Mouse (Mus musculus): Measurements from ENCODE around the gene Cd3eap. TPM values are rescaled to one million over a fixed set of nuclear protein-coding genes. Genes with fewer than 3 reads are reported as not detected.

Cd3eap gene
- polyA plus RNA-seq, 1 experiment from 2014 or later: 16.6 TPM

GRCm38 (mm10) chr7:19324221-19324620, 35.1 kb downstream of the Cd3eap start:
- TF ChIP-seq CTCF (IDR thresholded peaks at IDR 0.05): no peak
- ATAC-seq: no peak
- no peak for DNase-seq (ENCODE audit: low read depth, low spot score)
- ChIA-PET POLR2A (no interaction called here), CTCF (no interaction called here)
- in situ Hi-C loops (cut with MboI; ENCODE audit: low pct_unique_long_range_greater_than_20kb): no loop called here
- H3K27me3 ChIP-seq: no peaks in the 10 kb centered on the region

GRCm38 (mm10) chr7:19322489-19322888, 36.8 kb downstream of the Cd3eap start:
- no peaks in the 10 kb centered on the region for H3K27me3 ChIP-seq
- POLR2A ChIA-PET: no interaction called here
- ATAC-seq: no peak
- no peak for TF ChIP-seq CTCF (IDR thresholded peaks at IDR 0.05)
- DNase-seq (ENCODE audit: low read depth, low spot score): no peak
- in situ Hi-C loops (cut with MboI; ENCODE audit: low pct_unique_long_range_greater_than_20kb): no loop called here
- CTCF ChIA-PET: interaction anchor here (2.5 kb wide), 1 partner anchor 20 kb away, joined by 8 read pairs; no protein-coding TSS in a partner anchor

GRCm38 (mm10) chr7:19321464-19321863, 37.8 kb downstream of the Cd3eap start:
- no peaks in the 10 kb centered on the region for H3K27me3 ChIP-seq
- DNase-seq (ENCODE audit: low read depth, low spot score) (no peak), ATAC-seq (no peak)
- POLR2A ChIA-PET: no interaction called here
- CTCF ChIA-PET: interaction anchor here (2.5 kb wide), 1 partner anchor 21 kb away, joined by 8 read pairs; no protein-coding TSS in a partner anchor
- no peak for TF ChIP-seq CTCF (IDR thresholded peaks at IDR 0.05)
- in situ Hi-C loops (cut with MboI; ENCODE audit: low pct_unique_long_range_greater_than_20kb): no loop called here

GRCm38 (mm10) chr7:19320637-19321036, 38.6 kb downstream of the Cd3eap start:
- POLR2A ChIA-PET: no interaction called here
- DNase-seq (ENCODE audit: low read depth, low spot score) (no peak), ATAC-seq (no peak)
- H3K27me3 ChIP-seq: no peaks in the 10 kb centered on the region
- CTCF ChIA-PET: no interaction called here
- in situ Hi-C loops (cut with MboI; ENCODE audit: low pct_unique_long_range_greater_than_20kb): no loop called here
- no peak for TF ChIP-seq CTCF (IDR thresholded peaks at IDR 0.05)

GRCm38 (mm10) chr7:19319906-19320305, 39.4 kb downstream of the Cd3eap start:
- POLR2A ChIA-PET: no interaction called here
- no peaks in the 10 kb centered on the region for H3K27me3 ChIP-seq
- no peak for TF ChIP-seq CTCF (IDR thresholded peaks at IDR 0.05)
- DNase-seq (ENCODE audit: low read depth, low spot score) (no peak), ATAC-seq (peak; percentile 81)
- in situ Hi-C loops (cut with MboI; ENCODE audit: low pct_unique_long_range_greater_than_20kb): no loop called here
- CTCF ChIA-PET: no interaction called here

- DNase-seq (ENCODE audit: low read depth, low spot score): no peak
- POLR2A ChIA-PET: no interaction called here
- no peak for TF ChIP-seq CTCF (IDR thresholded peaks at IDR 0.05)
- ATAC-seq: peak; percentile 10
- no peaks in the 10 kb centered on the region for H3K27me3 ChIP-seq
- in situ Hi-C loops (cut with MboI; ENCODE audit: low pct_unique_long_range_greater_than_20kb): no loop called here
- CTCF ChIA-PET: interaction anchor here (2.7 kb wide), 1 partner anchor 24 kb away, joined by 14 read pairs; the partner anchor contains the start of gene Ercc1
These were observed 39.8 kb downstream of the Cd3eap start for GRCm38 (mm10) chr7:19319458-19319857.

- ChIA-PET POLR2A (no interaction called here), CTCF (interaction anchor here (1.0 to 2.7 kb wide), 2 partner anchors 18 to 25 kb away, joined by 3 to 14 read pairs; partner anchors contain the start of gene Ercc1)
- DNase-seq (ENCODE audit: low read depth, low spot score) (no peak), ATAC-seq (no peak)
- TF ChIP-seq CTCF (IDR thresholded peaks at IDR 0.05): no peak
- H3K27me3 ChIP-seq: no peaks in the 10 kb centered on the region
- in situ Hi-C loops (cut with MboI; ENCODE audit: low pct_unique_long_range_greater_than_20kb): no loop called here
These were observed 40.6 kb downstream of the Cd3eap start for GRCm38 (mm10) chr7:19318676-19319075.

GRCm38 (mm10) chr7:19318201-19318600, 41.1 kb downstream of the Cd3eap start:
- in situ Hi-C loops (cut with MboI; ENCODE audit: low pct_unique_long_range_greater_than_20kb): no loop called here
- TF ChIP-seq CTCF (IDR thresholded peaks at IDR 0.05): no peak
- H3K27me3 ChIP-seq: no peaks in the 10 kb centered on the region
- ChIA-PET POLR2A (no interaction called here), CTCF (interaction anchor here (1.0 to 2.7 kb wide), 2 partner anchors 18 to 25 kb away, joined by 3 to 14 read pairs; partner anchors contain the start of gene Ercc1)
- no peak for ATAC-seq
- no peak for DNase-seq (ENCODE audit: low read depth, low spot score)

- CTCF ChIA-PET: interaction anchor here (1.0 to 2.7 kb wide), 3 partner anchors 12 to 27 kb away, joined by 3 to 14 read pairs (median 11); partner anchors contain the start of gene Ercc1
- ATAC-seq (peak; percentile 23), DNase-seq (ENCODE audit: low read depth, low spot score) (no peak)
- no peaks in the 10 kb centered on the region for H3K27me3 ChIP-seq
- TF ChIP-seq CTCF (IDR thresholded peaks at IDR 0.05): no peak
- POLR2A ChIA-PET: interaction anchor here (0.8 kb wide), 1 partner anchor 10 kb away, joined by 3 read pairs; no protein-coding TSS in a partner anchor
- in situ Hi-C loops (cut with MboI; ENCODE audit: low pct_unique_long_range_greater_than_20kb): no loop called here
These were observed 42.7 kb downstream of the Cd3eap start for GRCm38 (mm10) chr7:19316451-19317161.

GRCm38 (mm10) chr7:19314033-19314432, 45.2 kb downstream of the Cd3eap start:
- in situ Hi-C loops (cut with MboI; ENCODE audit: low pct_unique_long_range_greater_than_20kb): no loop called here
- no peak for TF ChIP-seq CTCF (IDR thresholded peaks at IDR 0.05)
- H3K27me3 ChIP-seq: no peaks in the 10 kb centered on the region
- ATAC-seq (no peak), DNase-seq (ENCODE audit: low read depth, low spot score) (no peak)
- POLR2A ChIA-PET: no interaction called here
- CTCF ChIA-PET: interaction anchor here (1.8 kb wide), 1 partner anchor 29 kb away, joined by 4 read pairs; no protein-coding TSS in a partner anchor

GRCm38 (mm10) chr7:19311991-19312390, 47.3 kb downstream of the Cd3eap start:
- in situ Hi-C loops (cut with MboI; ENCODE audit: low pct_unique_long_range_greater_than_20kb): no loop called here
- CTCF ChIA-PET: no interaction called here
- no peak for ATAC-seq
- POLR2A ChIA-PET: no interaction called here
- no peak for DNase-seq (ENCODE audit: low read depth, low spot score)
- TF ChIP-seq CTCF (IDR thresholded peaks at IDR 0.05): no peak
- no peaks in the 10 kb centered on the region for H3K27me3 ChIP-seq

Measured in Patski (cell line).